Mouse (Mus musculus) kidney, adult 2 months (tissue): ENCODE measurements around the gene Gcgr.

Experiments used
- CTCF ChIP-seq: fragments of 200-500 bp; conservative IDR thresholded peaks from 2 replicates; pipeline ENCODE4 v1.5.1; 2011; ENCODE audit warnings: low read depth, mild to moderate bottlenecking, control low read depth, low read length, moderate library complexity, mixed read lengths; ENCODE audit not compliant: insufficient read depth, insufficient read length
- POLR2A ChIP-seq: fragments of 200-500 bp; IDR thresholded peaks from one replicate; pipeline ENCODE4 v1.6.1; 2011; ENCODE audit warnings: low read depth, low read length, control low read depth

DNA sequence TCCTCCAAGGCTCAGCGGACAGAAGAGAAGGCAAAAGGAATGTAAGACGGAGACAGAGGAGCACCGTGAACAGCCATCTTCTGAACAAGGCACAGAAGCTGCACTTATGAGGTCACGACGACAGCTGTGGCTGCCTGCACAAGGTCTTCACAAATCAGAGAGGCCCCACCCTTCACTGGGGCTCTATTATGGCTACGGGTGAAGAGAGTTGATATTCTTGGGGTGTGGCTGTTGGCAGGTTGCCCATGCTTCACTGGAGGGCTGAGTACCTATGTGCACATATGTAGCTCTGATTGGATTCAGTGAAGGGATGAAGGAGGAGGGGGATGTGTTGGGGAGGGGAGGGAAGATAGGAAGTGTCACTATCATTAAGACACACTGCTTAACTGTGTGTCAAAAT, 11.9 kb upstream of the Gcgr start:
- TF ChIP-seq CTCF: no peak
- TF ChIP-seq POLR2A: no peak
